In genomic region chr13:23431351-23431771, GRCm38 (mm10) we compare ENCODE assay signal across 8 mouse cellular contexts. TPM values are rescaled to one million over a fixed set of nuclear protein-coding genes. Genes with fewer than 3 reads are reported as not detected.
A peak's percentile ranks its signal among the peaks of the same experiment; 100 is the strongest.
DNase-seq lines count a peak whose midpoint lies in the region; ATAC-seq lines count a peak whose summit lies in the region.

No protein-coding gene starts in this region.

- under 1% methylated on average over 15 of the region's 15 CpGs for WGBS in hindbrain, embryonic 11.5 days

- peak; percentile 74 for ATAC-seq in hindbrain, embryonic 11.5 days (ENCODE audit: low FRiP score)

- H3K27me3 ChIP-seq in hindbrain, embryonic 11.5 days (ENCODE audit: control insufficient read depth, insufficient read depth, low read length) = no peaks in the 10 kb centered on the region

- H3K27ac ChIP-seq in hindbrain, embryonic 11.5 days (ENCODE audit: low read depth, low read length) = peak overlapping the region; percentile 77

- H3K4me1 ChIP-seq in hindbrain, embryonic 11.5 days (replicated peaks; ENCODE audit: control insufficient read depth, insufficient read depth, low read length) = no peaks in the 10 kb centered on the region

- DNase-seq in Muller cell, postnatal 12 days (ENCODE audit: inconsistent ontology term) = peak; percentile 83
- DNase-seq in cerebellum, adult 9-11 months = peak; percentile 82
- peak; percentile 77 to 95 for DNase-seq in frontal cortex, adult 2 months (ENCODE audit: extremely low spot score in 1 of 2, low spot score in 1 of 2)
- peak; percentile 87 for DNase-seq in hindbrain, embryonic 11.5 days (ENCODE audit: low spot score)
- DNase-seq in layer of hippocampus, postnatal 10 days (ENCODE audit: low spot score in 2 of 2) = peak; percentile 82 to 87
- DNase-seq in lung, postnatal 14 days = peak; percentile 83
- DNase-seq in ovary, postnatal 14 days (ENCODE audit: low spot score) = peak; percentile 66
- DNase-seq in thymus, postnatal 25 days = peak; percentile 92

- H3K4me3 ChIP-seq in hindbrain, embryonic 11.5 days (ENCODE audit: low read depth, low read length) = peak overlapping the region; percentile 44

- no peaks in the 10 kb centered on the region for H3K9me3 ChIP-seq in hindbrain, embryonic 11.5 days (ENCODE audit: control insufficient read depth, low read length)

- no peaks in the 10 kb centered on the region for H3K36me3 ChIP-seq in hindbrain, embryonic 11.5 days (ENCODE audit: control insufficient read depth, insufficient read depth, low read length)

- peak overlapping the region; percentile 64; the same call in 1 of the 2 replicates for H3K9ac ChIP-seq in hindbrain, embryonic 11.5 days (ENCODE audit: low read depth, low read length)

- peak overlapping the region; percentile 60 for H3K4me2 ChIP-seq in hindbrain, embryonic 11.5 days (replicated peaks; ENCODE audit: low read depth, low read length)

RNA-seq across cellular contexts. Expression of gene Abt1, which starts 7.7 kb away (rescaled TPM):
- 7.6 TPM in 2 replicates for polyA plus RNA-seq in frontal cortex, adult 2 months (2012; rRNA removed)
- 12.1 and 13.4 TPM in 2 replicates for polyA plus RNA-seq in hindbrain, embryonic 11.5 days (2014; fragmentation: Nextera tagmentation; extraction: Ambion mirVana)
- 1 to 10 TPM; 7.0 to 7.5 TPM for total RNA-seq in layer of hippocampus, postnatal 10 days (2021)

RNA-seq across cellular contexts. Expression of gene Btn1a1, which starts 34.3 kb away (rescaled TPM):
- 0.06 and 0.13 TPM in 2 replicates for polyA plus RNA-seq in frontal cortex, adult 2 months (2012; rRNA removed)
- polyA plus RNA-seq in hindbrain, embryonic 11.5 days (2014; fragmentation: Nextera tagmentation; extraction: Ambion mirVana) = not detected in 2 replicates
- total RNA-seq in layer of hippocampus, postnatal 10 days (2021) = not detected

RNA-seq across cellular contexts. Expression of gene Btn2a2, which starts 57.3 kb away (rescaled TPM):
- polyA plus RNA-seq in frontal cortex, adult 2 months (2012; rRNA removed) = 0.38 and 0.46 TPM in 2 replicates
- polyA plus RNA-seq in hindbrain, embryonic 11.5 days (2014; fragmentation: Nextera tagmentation; extraction: Ambion mirVana) = 0.15 and 0.18 TPM in 2 replicates
- total RNA-seq in layer of hippocampus, postnatal 10 days (2021) = under 1 TPM; 0.53 to 0.58 TPM

Comparison
In these comparisons a context has a peak if more than half of its experiments do, and no peak if none do; other contexts are left out.
1. Peak in every context shown above with its lines: DNase-seq, ATAC-seq, H3K4me3 ChIP-seq and H3K27ac ChIP-seq.